Mouse (Mus musculus) kidney, adult 18-20 months (tissue): ENCODE data around the gene Cpa5.

Source experiments
- DNase-seq: peaks from one replicate; pipeline ENCODE4 v3.0.0; 2021

Gene Cpa5

DNA sequence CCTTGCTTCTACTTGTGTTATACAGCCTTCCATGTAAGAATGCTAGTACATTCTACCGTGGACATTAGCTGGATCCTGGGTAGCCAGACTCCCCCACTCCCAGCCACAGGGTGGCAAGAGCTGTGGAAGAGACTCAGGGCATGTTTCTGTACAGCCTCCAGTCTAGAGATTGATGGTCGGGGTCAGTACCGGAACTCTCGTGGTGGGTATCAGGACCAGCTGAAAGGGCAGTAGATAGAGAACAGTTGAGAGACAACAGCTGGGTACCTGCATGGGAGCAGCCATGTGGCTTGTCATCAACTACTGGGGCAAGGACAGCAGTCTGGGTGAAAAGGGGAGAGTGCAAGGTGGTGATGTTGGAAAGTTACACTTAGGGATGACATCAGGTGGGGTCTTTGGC is 5.7 kb upstream of the Cpa5 start:
- no peak for DNase-seq

DNA sequence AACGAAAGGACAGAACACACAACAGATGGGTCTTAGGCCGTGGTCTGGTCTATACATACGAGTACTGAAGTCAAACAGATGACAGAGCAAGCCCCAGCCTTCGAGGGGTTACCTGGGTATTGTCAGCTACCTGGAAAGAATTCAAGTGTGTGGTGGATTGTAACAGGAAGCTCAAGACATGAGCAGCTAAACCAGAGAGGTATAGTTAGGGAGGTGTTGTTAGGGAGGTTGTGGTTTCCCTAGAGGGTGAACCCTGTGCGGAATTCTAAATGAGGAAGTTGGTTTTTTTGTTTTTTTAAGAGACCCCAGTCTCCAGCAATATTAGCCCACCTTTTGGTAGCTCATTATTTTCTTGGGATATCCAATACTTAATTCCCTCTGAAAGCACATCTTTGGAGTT is 5.1 kb upstream of the Cpa5 start:
- DNase-seq, result no peak

DNA sequence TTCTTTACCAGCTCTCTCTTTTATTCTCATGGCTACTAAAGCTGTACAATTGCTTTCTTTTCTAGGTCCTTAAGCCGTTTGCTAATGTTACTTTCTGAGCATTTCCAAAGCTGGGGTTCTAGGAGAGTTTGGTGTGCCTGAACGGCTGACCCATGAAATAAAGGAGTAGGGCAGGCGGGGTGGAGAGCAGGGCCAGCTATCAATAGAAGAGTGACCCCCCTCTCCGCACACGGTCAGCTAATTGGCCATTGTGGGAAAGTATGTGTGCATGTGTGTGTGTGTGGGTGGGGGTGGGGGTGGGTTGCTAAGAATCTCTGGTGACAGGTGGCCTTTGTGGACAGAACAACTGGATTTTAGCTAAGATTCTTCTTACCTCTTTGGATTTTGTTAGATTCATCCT is 402 bp downstream of the Cpa5 start:
- DNase-seq, result no peak

DNA sequence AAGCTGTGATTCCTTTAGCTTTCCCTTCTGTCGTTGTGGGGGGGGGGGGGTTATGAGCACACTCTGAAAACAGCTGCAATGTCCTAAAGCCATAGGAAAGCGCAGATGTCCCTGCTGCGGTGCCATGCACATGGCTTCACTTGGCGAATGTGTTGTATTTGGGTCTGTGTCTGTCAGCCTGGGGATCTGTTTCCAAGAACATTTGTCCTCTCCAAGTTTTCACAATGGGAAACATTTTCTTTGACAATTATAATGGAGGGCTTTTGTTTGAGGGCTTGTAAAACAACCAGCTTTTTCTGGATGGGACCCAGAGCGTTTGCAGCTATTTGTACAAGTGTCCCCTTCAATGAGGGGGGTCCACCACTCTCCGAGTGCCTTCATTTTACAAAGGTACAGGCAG is 3.4 kb downstream of the Cpa5 start:
- DNase-seq, result no peak

GRCm38 (mm10) chr6:30615741-30616140 is 4.9 kb downstream of the Cpa5 start:
- DNase-seq, result no peak

GRCm38 (mm10) chr6:30616491-30616941 is 5.7 kb downstream of the Cpa5 start:
- no peak for DNase-seq

DNA sequence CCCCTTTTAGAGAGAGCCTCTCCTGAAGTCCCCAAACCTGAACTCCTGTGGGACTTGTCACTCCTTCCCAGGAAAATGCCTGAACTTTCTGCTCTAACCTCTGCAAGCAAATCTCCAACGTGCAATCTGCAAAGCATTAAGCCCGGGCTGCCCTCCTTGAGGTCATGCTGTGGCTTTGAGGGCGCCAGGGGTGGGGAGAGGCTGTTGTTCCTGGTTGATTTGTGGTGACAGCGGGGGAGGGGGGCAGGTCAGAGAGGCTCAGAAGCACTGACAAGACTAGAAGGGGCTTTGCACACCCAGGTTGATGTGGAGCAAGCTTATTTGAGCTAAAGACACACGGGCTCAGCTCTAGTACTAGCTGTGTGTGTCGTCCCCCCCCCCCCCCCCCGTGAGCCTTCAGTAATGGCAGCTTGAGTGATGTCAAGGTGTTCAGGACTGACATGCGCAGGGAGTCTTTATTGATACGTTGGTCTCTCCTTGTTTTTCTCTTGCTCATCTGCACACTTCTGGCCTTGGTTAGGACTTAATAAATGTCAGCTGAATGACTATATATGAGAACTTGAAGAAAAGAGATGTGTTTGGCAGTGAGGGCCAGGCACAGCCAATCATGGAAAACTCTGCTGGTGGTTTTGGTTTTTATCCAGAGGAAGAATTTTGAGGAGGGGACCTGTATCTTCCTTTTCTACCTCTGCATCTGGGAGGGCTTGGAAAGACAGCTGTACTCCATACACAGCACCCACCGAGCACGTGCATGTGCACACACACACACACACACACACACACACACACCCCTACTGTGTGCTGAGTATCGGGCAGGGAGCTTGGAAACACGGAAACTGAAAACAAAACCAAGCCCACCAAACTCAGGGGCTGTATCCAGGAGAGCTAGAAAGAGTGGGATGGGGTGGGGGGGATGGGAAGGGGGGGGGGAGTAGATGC is 6.5 kb downstream of the Cpa5 start:
- DNase-seq, result no peak

DNA sequence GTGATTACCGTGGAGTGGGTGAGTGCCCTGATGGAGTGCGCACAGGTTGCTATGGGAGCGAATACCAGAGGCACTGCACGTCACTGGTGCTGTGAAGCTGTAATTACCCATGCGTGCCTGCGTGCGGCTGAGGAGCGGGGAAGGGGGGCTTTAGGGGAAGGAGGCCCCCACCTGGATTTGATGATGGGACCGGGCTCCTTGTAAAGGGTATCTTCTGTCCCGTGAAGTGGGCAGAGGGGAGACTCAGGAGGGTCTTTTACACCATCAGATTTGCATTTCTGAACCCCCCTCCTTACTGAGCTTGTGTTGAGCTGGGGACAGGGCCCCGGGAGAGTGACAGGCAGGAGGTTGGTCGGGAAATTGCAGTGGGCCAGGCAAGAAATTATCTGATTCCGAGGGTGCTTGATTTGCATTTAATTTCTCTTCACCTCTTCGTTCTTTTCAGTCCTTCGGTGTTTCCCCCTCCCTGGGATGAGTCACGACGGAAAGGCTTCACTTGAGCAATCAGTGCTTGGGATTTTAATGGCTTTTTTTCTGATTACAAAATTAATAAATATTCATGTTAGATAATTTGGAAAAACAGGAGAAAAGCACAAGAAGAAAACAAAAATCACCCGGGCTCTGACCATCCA is 7.3 kb downstream of the Cpa5 start:
- no peak for DNase-seq

DNA sequence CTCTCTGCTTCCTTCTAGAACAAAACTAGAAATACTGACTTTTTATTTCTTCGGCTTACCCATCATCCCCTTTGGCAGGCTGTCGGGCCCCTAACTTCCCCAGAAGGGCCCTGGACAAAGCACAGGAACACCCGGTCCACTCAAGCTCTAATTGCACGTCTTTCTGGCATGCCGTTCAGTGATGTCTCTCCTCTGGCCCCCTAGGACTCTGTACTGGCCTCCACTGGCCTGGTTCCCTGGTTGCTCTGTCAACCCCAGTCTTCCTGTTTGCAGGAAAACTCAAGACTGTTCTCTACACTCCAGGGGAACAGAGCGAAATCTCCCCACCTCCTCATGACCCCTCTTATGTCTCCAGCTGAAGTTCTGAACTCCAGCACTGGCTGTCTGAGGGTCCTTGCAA is 7.9 kb downstream of the Cpa5 start:
- no peak for DNase-seq

- no peak for DNase-seq
Observed at GRCm38 (mm10) chr6:30619606-30620005, 8.8 kb downstream of the Cpa5 start.

- DNase-seq, result no peak
Observed at GRCm38 (mm10) chr6:30620591-30620990, 9.8 kb downstream of the Cpa5 start.

GRCm38 (mm10) chr6:30620994-30621393 is 10.2 kb downstream of the Cpa5 start:
- no peak for DNase-seq

DNA sequence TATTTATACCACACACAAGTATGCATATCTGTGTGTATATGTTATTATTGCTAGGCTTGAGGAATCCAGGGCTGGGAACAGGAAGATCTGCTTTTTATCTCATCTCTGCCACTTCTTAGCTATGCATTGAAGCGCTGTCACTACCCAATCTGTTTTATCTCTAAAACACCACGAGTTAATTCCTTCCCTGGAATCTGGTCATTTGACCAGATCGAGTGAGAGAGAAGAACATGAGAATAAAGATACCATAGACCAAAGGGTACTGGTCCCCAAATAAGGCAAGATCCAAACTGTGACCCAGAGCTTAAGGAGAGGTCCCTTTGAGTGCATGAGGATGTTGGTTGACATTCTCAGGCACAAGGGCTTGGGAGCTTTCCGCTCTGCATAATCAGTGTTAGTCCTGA is 11.2 kb downstream of the Cpa5 start:
- no peak for DNase-seq

DNA sequence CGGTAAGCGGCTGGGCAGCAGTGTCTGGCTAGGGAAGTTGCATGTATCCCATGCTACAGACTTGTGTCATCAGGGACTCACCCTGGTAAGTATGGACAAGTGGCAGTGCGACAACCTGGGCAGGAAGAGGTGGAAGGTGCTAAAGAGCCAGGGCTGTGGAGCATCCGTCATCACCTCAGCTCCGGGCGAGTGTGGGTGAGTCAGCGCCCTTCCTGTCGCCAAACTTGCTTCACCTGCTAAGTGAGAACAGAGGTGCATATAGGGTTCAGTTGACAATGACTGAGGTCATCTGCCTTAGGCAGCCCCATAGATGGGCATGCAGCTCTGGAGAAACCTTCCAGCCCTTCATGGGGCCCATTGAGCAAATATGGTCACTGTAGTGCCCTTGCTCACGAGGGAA is 14.0 kb downstream of the Cpa5 start:
- no peak for DNase-seq

DNA sequence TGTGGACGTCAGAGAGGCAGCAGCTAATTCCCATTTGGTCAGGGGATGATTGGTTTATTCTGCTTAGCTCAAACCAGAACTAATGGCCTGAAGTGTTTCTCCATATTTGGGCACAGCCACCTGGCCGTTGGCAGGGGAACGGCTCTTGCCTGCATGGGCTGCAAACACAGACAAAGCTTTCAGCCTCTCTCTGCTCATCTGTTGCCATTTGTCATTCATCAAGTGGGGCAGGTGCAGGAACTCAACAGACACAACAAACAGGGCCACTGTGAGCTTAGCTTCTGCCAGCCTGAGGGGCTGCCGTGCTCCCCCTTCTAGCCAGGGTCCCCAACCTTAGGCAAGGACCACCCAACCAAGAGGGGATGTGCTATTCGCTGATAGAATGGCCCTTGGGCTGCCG is 17.3 kb downstream of the Cpa5 start:
- no peak for DNase-seq

GRCm38 (mm10) chr6:30629989-30630388 is 19.2 kb downstream of the Cpa5 start:
- DNase-seq, result no peak

- DNase-seq, result no peak
Observed at GRCm38 (mm10) chr6:30635361-30635862, 24.6 kb downstream of the Cpa5 start.

DNA sequence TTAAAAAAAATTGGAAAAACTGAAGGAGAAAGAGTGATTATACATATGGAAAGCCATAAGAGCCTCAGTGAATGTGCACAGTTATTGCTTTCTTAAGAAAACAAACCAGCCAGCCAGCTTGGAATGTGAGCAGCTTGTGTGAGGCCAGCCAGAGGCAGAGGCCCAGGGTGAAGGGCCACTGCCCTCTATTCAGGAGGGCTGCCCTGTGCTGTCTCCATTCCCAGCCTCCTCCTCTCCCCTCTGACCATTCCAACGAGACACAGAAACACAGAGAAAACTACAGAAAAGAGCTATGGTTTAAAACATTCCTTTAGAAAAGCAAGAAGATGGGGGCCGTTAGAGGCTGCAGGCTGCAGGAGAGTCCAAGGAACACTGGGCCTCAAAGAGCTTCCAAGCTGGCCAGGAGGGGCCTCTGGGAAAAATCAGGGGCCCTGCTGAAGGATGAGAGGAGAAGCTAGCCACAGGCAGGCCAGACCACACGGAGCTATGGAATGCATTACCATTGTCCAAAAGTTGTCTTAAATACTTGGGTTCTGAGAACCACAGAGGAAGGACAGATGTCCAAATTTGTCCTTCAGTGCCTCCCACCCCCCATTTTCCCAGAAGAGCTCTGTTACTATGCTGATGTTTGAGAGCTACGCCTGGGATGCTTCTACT is 25.5 kb downstream of the Cpa5 start:
- DNase-seq, result no peak

GRCm38 (mm10) chr6:30638674-30639268 is 28.0 kb downstream of the Cpa5 start, which contains the start of gene Cpa1:
Gene Cpa1 (plus strand): TSS chr6:30639218.
- no peak for DNase-seq

DNA sequence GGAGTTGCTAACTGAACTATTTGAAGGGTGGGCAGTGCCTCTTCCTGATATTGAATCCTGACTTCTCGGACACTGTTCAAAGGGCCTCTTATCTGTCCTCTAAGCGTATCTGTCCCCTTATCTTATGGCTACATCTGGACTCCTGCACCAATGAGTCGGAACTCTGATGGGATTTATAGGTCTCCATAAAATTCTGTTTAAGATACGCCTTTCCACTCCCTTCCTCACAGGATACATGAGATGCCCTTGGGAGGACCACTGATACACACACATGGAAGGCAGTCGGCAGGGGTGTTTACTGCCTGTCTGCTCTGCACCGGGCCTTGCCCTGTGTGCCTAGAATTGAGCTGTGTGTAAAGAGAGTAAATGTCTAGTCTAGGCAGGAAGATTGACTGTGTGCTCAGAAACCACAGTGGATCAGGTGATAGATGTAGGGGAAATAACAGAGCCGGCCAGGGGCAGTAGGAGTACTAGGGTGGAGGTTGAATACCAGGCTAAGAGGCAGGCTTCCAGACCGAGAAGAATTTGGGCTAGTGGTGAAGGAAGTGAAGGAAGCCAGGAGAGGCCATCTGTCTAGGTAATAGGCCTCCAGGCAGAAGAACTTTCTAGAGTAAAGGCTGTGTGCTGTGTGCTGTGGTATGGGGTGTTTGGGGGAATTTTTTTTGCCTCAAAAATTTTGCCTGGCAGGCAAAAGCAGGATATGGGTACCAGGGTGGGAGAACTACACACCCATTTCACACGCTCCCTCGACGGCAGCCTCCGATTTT is 33.1 kb downstream of the Cpa5 start:
- no peak for DNase-seq

GRCm38 (mm10) chr6:30644462-30644861 is 33.7 kb downstream of the Cpa5 start:
- no peak for DNase-seq

- no peak for DNase-seq
Observed at GRCm38 (mm10) chr6:30645379-30645778, 34.6 kb downstream of the Cpa5 start.
